Mouse (Mus musculus) urinary bladder, postnatal 4 days (tissue): ENCODE results near the gene Farsa.
"Not testable (repeated sequence)": the region's sequence is repeated elsewhere in the genome, so short reads cannot be mapped to it uniquely, and the experiment has no call there.

Experiments used
- DNase-seq, 2 experiments: peaks; one replicate each; pipeline ENCODE4 v3.0.0; 2021 to 2022; ENCODE audit warnings: low spot score in 2 of 2

The Farsa gene

DNA sequence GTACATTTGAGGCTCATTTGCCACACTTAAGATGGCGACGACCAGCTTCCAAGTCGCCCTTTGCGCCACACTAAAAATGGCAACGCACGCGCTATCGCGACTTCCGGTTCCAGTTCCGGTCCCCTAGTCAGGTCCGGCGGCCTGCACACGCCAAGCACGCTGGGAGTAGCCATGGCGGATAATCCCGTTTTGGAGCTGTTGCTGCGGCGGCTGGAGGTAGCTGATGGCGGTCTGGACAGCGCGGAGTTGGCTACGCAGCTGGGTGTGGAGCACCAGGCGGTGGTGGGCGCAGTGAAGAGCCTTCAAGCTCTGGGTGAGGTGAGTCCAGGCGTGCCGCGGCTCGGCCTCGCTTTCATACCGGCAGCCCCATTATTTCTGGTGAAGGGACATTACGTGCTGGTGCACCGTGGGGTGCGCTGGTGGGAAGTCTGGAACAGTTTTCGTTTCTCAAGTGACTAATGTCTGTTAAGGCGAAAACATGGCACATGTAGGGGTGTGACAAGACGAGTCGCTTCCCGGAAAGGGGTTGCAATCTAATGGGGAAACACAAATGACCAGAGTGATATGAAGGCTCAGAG, at the start of gene Farsa:
Gene Farsa (plus strand): TSS at position 126 of the 578 bp plus-strand sequence.
- peak; percentile 87 to 92 for DNase-seq

DNA sequence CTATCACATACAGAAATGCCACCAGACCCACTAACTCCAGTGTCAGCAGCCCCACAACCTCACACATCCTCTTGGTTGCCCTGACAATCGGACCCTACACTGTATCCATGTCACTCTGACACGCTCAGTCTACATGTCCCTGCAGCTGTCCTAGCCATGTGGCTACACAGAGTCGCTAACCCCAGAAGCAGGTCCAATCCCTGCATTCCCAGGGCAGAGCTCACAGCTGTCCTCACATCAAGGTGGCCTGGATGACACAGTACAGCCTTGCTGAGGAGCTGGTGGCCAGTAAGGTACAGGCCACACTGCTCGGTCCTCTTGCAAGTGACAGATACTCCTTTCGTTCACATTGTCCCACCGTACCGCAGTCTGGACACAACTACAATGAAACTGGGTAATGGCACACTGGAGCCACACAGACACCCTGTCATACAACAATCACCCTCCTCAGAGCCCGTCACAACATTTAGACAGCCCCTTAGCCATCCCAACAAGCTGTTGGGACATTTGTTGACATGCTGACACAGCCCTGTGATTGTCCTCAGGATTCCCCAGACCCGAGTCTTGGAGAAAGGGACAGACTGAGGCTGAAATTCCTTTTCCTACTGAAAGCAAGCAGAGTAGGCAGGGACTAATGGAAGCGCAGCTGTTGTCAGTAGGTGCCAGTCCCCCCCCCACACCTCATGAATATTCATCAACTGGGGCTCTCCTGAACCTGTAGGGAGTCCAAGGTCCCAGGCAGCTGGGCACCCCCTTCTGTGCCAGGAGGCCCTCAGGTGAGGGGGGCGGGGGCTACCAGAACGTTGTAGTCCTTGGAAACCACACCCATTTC, 47.5 kb upstream of the Farsa start:
- no peak for DNase-seq

DNA sequence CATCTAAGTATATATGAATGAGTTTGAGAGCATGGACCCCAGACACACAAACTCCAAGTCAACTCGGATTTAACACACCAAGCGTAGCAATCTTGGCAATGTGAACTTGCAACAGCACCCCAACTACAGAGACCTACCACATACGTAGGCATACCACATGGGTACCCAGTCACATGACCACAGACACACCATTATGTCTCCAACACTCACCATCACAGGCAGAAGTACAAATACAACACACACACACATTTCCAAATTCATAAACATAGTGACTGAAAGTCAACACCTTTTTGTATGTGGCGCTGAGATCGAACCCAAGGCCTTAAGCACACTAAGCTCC, 46.9 kb upstream of the Farsa start:
- DNase-seq, result no peak

DNA sequence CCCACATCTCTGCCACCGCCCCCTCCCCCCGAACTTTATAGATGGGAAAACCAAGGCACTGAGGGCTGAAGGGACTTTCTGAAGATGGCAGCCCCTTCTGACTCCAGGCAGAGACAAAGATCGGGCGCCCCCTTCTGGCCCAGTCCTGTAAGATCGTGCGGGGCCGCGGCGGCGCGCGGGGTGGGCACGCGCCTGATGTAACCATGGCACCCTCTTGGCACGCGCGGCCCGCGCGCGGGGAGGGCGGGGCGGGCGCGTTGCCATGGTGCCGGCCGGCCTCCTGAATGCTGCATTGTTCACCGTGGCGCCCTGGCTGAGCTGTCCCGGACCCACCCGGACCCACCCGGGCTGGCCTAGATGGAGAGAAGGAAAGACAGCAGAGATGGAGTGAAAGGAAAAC, 45.9 kb upstream of the Farsa start:
- DNase-seq, result peak; percentile 92 to 96

DNA sequence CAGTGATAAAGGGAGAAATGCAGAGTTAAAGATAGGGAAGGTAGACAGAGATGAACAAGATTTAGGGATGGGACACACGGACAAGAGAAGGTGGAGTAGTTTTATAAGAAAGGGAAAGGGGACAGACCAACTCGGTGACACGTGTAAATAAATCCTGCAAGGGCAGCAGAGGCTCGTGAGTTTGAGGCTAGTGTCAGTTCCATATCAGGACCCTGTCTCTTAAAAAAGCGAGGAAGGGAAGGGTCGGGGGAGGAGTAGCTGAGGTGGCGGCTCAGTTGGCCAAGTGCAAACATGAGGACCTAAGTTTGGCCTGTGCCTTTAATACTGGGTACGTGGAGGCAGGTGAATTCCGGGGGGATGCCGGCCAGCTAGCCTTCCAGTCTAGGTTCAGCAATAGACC, 45.5 kb upstream of the Farsa start:
- DNase-seq, result no peak

DNA sequence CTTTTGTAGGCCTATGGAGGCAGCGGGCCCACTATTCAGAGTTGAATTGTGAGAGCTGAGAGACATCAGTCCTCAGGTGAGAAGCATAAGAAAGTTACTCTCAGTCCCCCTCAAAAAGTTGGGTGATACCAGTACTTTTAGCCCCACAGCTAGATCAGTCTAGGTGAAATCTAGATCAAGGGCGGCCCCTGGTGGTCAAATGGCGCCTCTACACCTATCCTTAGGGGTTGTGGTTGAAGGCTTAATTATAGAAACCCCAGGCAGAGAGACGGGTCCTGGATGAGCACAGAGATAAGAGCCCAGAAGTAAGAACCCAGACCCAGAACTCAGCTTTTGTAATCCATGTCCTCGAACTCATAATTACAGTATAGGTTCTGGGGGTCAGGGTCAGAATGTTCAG, 43.7 kb upstream of the Farsa start:
- DNase-seq, result peak; percentile 62 to 84

DNA sequence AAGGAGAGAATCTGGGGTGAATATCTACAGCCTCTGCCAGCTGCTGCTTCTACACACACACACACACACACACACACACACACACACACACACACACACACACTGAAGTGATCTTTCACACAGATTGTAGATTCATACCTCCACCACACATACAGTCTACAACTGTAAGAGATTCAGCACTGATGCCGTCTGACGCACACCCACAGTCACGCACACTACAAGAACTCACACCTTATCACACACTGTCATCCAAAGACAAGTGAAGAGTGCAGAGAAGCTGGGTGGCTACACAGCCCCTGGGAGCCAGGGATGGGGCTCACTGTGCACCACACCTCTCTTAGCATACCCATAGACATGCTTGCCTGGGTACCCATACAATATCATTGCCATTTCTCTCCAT, 43.0 kb upstream of the Farsa start:
- DNase-seq, result no peak

DNA sequence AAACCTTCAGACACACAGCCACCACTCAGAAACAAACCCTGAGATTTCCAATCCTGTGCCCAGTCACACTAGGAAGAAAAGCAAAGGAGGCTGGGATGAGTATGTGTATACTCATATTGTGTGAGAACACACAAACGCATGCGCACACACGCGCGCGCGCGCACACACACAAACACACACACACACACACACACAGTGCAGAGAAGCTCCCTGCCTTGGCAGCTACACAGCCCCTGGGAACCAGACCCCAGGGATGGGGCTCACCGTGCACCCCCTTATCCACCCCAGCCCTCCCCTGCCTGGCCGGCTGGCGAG, 42.6 kb upstream of the Farsa start:
- DNase-seq, result no peak

DNA sequence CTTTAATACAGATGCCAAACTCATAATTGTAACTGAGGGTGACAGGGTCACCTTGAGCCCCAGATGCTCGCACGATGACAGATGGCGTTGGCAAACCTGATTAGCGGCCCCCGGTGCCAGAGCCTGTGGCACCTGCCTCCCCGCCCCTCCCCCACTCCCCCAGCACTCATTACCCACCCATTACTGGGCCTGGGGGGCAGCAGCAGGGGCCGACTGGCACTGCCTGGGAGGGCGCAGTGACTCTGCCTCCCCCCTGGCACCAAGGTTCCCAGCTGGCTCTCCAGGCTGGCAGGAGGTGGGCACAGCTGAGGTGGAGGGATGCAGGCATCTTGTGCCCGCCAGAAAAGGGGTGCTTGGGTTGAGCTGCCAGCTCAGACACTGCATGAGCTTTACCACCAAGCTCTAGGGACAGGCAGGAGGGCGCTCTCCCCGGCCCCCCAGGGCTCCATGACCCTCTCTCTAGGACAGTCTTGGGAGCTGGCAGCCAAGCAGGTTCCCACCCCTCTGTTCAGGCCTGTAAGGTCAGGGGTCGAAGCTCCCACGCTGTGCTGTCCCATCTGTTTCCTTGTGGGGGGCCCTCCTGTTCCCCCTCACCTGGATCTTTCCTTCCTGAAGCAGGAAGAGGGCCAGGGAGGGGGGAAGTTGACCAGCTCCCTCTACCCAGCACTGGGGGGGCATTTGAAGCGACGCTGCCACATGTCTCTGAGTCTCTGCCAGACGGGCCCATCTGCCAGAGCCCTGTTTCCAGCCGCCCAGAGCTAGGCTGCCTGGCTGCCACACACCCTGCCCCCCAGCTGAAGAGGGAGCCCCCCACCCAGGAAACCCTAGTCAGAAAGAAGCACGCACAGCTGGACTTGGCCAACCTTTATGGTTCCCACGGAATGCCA, 42.0 kb upstream of the Farsa start:
- DNase-seq, result no peak

DNA sequence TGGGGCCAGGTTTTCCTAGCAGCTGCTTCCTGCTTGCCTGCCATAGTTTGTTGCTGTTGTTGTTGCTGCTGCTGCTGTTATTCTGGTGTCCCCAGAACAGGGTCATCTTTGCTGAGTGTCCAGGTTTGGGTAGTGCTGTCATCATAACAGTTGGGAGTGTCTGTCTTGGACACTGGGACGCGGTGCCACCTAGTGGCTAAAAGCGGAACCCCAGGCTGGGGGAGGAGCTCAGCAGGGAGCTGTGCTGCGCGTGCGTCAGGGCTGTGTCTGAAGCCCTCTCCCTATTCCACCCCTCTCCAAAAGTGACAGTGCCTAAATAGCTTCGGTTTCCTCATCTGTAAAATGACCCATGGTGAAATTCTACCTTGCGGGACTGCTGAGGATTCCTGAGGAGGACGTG, 41.2 kb upstream of the Farsa start:
- DNase-seq, result peak; percentile 90 to 97

DNA sequence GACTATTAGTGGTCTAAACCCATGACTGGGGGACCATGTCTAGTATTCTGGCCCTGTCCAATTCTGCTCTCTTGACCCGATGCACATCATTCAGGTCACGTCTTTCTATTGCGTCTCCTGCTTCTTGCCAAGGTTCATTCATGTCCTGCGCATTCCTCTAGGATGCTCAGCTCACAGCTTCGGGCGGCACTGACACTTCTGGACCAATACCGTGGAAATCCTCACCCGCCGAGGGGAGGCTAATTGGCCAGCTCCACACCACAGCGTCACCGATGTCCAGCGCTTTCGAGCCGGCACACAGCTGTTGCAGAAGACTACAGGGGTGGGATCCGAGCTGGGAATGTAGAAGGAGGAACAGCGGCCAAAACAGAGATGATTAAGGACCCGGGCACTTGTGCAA, 40.7 kb upstream of the Farsa start:
- DNase-seq, result no peak

DNA sequence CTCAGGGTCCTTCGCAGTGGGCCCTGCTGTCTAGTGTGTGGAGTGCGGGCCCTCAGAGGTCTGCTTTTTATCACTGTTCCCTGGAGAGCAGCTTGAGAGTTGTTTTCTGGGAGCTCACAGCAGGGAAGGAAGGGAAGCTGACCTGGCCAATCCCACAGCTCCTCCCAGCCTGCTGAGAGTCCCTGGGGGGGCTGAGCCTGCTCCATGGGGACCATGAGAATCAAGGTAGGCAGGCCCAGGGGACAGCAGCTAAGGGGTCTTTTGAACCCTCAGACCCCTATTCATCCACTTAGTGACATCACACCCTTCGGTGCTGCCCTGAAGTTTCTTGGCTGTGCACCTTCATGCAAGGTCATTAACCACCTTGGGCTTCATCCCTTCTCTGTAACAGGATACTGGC, 34.1 kb upstream of the Farsa start, which contains the start of gene Dand5:
Gene Dand5 (minus strand): TSS at position 101 of the 400 bp plus-strand sequence.
- no peak for DNase-seq

DNA sequence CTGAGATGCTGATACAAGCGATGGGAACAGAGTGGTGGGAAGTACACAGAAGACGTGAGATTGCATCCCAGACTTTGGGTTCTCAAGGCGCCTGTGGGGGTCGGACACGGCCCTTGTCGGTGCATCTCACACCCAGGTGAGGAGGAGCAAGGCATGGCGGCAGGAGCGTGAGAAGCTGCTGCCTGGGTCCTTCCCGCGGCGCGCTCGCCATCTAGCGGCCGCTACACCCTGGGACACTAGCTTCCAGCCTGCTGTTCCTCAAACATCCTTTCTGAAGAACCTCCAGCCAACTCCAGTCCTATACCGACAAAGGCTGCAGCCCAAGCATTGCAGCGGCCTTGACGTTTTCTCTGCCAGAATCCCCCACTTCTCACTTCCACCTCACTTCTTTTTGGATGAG, 33.1 kb upstream of the Farsa start:
- DNase-seq, result peak in 1 of 2 experiments; percentile 48

DNA sequence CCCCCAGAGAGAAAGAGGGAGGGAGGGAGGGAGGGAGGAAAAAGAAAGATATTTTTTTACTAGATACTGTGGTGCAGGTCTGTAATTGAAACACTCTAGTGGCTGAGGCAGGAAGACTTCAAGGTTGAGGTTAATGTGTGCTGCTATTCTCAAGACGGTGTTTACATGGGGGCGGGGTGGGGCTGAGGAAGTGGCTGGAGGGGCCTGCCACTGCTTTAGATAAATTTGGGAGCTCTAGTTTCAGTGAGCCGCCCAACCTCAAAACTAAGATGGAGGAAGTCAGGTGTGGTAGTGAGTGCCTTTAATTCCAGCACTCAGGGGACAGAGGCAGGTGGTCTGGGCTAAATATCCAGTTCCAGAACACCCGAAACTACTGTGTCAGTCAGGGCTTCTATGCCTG, 31.2 kb upstream of the Farsa start:
- DNase-seq, result no peak

DNA sequence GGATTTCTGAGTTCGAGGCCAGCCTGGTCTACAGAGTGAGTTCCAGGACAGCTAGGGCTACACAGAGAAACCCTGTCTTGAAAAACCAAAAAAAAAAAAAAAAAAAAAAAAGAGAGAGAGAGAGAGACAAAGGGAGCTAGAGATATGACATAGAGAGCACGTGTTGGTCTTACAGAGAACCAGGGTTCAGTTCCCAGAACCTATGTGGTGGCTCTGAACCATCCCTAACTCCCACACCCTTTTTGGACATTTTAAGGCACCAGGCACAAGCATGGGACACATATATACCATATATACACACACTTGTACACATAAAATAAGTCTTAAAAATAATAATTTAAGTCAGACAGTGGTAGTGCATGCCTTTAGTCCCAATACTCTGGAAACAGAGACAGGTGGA, 30.3 kb upstream of the Farsa start:
- not testable (repeated sequence) for DNase-seq

DNA sequence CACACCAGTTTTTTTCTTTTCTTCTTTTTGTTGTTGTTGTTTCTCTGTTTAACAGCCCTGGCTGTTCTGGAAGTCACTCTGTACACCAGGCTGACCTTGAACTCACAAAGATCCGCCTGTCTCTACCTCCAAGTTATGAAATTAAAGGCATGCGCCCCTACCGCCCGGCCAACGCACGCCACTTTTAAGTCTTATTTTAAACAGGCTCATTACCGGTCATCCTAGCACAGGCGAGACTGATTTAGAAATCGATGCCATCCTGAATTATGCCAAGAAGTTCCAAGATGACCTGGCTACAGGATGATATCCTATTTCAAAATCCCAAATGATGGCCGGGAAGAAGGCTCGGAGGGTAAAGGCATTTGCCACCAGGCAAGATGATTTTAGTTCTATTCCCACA, 25.3 kb upstream of the Farsa start, which contains the start of gene Gadd45gip1:
Gene Gadd45gip1 (plus strand): TSS at position 33 of the 400 bp plus-strand sequence.
- no peak for DNase-seq

DNA sequence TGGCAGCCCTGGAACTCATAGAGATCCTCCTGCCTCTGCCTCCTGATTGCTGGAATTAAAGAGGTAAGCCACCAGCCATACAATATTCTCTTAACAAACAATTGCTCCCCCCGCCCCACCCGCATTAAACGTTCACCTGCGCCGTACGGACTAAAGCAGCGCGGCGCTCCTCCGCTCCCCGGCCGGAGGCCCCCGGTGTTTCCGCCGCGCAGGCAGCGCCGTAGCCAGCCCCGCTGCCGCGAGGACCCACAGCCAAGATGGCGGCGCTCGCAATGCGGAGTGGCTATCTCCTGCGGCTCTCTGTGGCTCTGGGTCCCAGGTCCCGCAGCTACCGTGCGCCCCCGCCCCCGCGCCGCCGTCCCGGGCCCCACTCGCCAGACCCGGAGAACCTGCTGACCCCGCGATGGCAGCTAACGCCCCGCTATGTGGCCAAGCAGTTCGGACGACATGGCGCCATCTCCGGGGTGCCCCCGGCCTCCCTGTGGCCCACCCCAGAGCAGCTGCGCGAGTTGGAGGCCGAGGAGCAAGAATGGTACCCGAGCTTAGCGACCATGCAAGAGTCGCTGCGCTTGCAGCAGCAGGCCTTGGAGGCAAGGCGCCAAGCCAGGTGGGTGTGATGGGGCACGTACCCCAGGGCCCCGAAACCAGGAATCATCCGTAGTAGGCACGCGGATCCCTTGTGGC, 24.6 kb upstream of the Farsa start:
- DNase-seq, result peak; percentile 74 to 77

DNA sequence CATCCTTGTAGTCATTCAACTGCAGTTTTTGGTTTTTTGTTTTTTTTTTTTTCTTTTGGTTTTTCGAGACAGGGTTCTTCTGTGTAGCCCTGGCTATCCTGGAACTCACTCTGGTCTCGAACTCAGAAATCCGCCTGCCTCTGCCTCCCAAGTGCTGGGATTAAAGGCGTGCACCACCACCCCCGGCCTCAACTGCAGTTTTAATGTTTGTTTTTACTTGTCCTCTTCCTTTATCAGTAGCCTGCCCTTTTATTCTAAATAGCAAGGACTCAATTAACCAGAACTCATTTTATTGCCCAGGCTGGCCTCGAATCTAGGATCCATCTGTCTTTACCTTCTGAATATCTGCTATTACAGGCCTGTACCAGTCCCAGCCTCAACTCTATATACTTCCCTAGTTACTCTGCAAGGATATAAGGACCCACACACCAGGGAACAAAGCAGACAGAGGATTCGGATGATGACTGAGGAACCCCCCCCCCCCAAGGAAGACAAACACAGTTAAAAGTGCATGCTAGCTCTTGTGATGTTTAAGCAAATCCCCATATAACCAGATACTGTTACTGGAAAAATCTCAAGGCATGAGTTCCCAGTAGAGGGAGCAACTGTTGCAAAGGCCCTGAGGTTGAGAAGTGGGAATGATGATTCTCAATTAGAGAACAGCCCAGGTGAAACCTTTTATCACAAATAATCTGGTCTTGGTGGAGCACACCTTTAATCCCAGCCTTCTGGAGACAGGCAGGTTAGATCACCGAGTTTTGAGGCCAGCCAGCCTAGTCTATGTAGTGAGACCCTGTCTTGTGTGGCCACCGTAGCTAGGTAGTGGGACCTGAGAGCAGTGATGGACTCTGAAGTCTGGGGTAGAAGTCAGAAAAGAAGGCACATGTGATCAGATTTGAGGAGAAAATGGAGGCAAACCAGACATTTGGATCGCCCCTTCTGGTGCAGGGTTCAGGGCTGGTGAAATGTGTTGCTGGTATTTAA, 23.7 kb upstream of the Farsa start:
- DNase-seq, result no peak

DNA sequence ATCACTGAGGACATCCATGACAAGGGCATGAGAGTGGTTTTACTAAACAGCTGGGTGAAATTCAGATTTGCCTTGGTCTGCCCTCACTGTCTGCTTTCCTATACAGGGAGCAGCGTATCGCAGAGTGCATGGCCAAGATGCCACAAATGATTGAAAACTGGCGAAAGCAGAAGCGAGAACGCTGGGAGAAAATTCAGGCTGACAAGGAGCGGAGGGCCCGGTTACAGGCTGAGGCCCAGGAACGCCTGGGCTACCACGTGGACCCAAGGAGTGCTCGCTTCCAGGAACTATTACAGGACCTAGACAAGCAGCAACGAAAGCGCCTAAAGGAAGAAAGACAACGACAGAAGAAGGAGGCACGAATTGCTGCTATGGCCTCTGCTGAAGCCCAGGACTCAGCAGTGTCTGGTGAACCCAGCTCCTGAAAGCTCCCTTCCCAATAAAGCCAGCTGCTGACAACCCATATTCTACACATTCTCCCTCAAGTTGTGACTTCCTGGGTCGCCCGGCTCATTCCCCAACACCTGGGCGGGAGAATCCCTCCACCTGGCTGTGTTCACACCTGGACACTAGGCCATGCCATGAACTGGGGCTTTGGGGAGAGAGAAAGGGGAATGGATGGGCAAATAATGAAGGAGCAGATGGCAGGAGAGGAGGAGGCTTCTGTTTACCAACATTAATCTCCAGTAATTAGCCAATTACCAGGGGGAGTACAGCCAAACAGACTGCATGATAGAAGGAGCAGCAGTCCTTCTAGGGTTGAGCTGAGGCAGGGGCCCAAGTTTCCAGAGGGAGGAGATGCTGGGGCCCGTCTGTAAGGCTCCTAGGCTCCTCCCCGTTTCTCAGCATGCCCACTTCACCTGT, 22.6 kb upstream of the Farsa start:
- DNase-seq, result no peak
